16 mouse cellular contexts compared by ENCODE assay signal in the genomic region with DNA sequence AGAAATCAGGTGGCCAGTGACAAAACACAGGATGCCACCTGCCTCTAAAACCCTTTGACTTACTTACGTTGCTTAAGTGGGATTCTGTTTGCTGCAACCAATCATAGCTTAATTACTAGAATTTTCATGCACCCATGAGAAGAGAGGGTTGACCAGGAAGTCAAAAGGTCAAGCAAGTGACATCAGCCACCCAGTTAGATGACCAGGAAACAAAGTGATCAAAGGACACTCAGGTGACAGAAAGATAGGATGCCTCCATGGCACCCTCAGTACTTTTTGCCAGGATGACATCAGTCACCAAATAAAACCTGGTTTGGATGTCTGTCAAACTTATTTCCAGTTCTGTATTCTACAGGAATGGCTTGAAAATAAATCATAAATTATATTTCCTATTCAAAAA.
"Had no signal": no experiment of that assay in that cellular context is flagged by ENCODE, and none has a peak within 500 bp of the region (broad histone marks: within the 10 kb centered on the region; RNA-seq: fewer than 3 reads in every experiment).

No protein-coding gene starts in this region.

- DNase-seq: retina, postnatal 1 day; right cerebral cortex, adult 18-20 months; right cerebral cortex, postnatal 14 days; right cerebral cortex, postnatal 25 days; right cerebral cortex, postnatal 4 days; spleen, adult 18-20 months; thymus, adult 18-20 months; thymus, adult 2 months; thymus, postnatal 14 days; thymus, postnatal 25 days; thymus, postnatal 36 days; thymus, postnatal 4 days had no signal

- H3K27me3 ChIP-seq: neural tube, embryonic 13.5 days; neural tube, embryonic 15.5 days; stomach, embryonic 15.5 days had no signal

- H3K4me1 ChIP-seq: stomach, embryonic 15.5 days had no signal

- H3K27ac ChIP-seq: neural tube, embryonic 13.5 days; neural tube, embryonic 15.5 days; stomach, embryonic 15.5 days; stomach, postnatal 0 days had no signal

- H3K9ac ChIP-seq: neural tube, embryonic 13.5 days; neural tube, embryonic 15.5 days; stomach, embryonic 15.5 days had no signal

- H3K36me3 ChIP-seq: stomach, embryonic 15.5 days had no signal

- H3K4me3 ChIP-seq: neural tube, embryonic 13.5 days; neural tube, embryonic 15.5 days; stomach, embryonic 15.5 days had no signal
